Mouse (Mus musculus) testis, adult 2 months (tissue): ENCODE results near the gene Tprkb.

Experiments used
- CTCF ChIP-seq: fragments of 200-500 bp; IDR thresholded peaks from 2 replicates; pipeline ENCODE4 v1.5.1; 2012; ENCODE audit warnings: low read depth, mild to moderate bottlenecking, inconsistent platforms, low read length, moderate library complexity; ENCODE audit not compliant: control insufficient read depth, insufficient read depth, insufficient replicate concordance
- POLR2A ChIP-seq: fragments of 200-500 bp; IDR thresholded peaks from 2 replicates; pipeline ENCODE4 v1.6.1; 2012; ENCODE audit warnings: low read depth, mild to moderate bottlenecking, inconsistent platforms, low read length, moderate library complexity; ENCODE audit not compliant: control insufficient read depth

- TF ChIP-seq POLR2A (no peak), CTCF (no peak)
These were observed 22.7 kb upstream of the Tprkb start for GRCm38 (mm10) chr6:85888961-85889360.
